Comparison of ENCODE assay signal across 8 mouse cellular contexts in genomic region chr6:101377167-101377934, GRCm38 (mm10). TPM values are rescaled to one million over a fixed set of nuclear protein-coding genes. Genes with fewer than 3 reads are reported as not detected.
DNase-seq lines count a peak whose midpoint lies in the region; ATAC-seq lines count a peak whose summit lies in the region.

Gene Pdzrn3, minus strand, starts transcription at chr6:101377897.

- peak within 1 kb of the TSS; percentile 90 for H3K9ac ChIP-seq in embryonic facial prominence, embryonic 14.5 days (ENCODE audit: low read depth, low read length)
- peak within 1 kb of the TSS; percentile 39 for H3K9ac ChIP-seq in liver, embryonic 12.5 days
- H3K9ac ChIP-seq in neural tube, embryonic 12.5 days, result peak within 1 kb of the TSS; percentile 69

- 0% methylated on average over 23 of the region's 111 CpGs for WGBS in embryonic facial prominence, embryonic 14.5 days
- WGBS in heart, embryonic 10.5 days, result under 1% methylated on average over 110 of the region's 111 CpGs
- WGBS in liver, embryonic 12.5 days (ENCODE audit: insufficient replicate concordance), result 1% methylated on average over 101 of the region's 111 CpGs
- under 1% methylated on average over 111 of the region's 111 CpGs for WGBS in neural tube, embryonic 12.5 days

- peak; percentile 46 to 72 for DNase-seq in left cerebral cortex, adult 18-20 months (ENCODE audit: low spot score in 2 of 2)
- no peak for DNase-seq in left cerebral cortex, adult 11 months (ENCODE audit: low spot score)
- DNase-seq in embryonic facial prominence, embryonic 14.5 days (ENCODE audit: low spot score), result peak; percentile 91
- peak; percentile 81 for DNase-seq in heart, embryonic 10.5 days (ENCODE audit: low spot score)
- DNase-seq in kidney, adult 9 months, result peak; percentile 60
- peak; percentile 57 for DNase-seq in urinary bladder, postnatal 25 days (ENCODE audit: low spot score)

- H3K9me3 ChIP-seq in embryonic facial prominence, embryonic 14.5 days (ENCODE audit: control insufficient read depth, low read length), result no peaks in the 10 kb centered on the region
- H3K9me3 ChIP-seq in heart, embryonic 10.5 days, result no peaks in the 10 kb centered on the region
- H3K9me3 ChIP-seq in liver, embryonic 12.5 days (replicated peaks), result no peaks in the 10 kb centered on the region
- no peaks in the 10 kb centered on the region for H3K9me3 ChIP-seq in neural tube, embryonic 12.5 days

- H3K4me2 ChIP-seq in embryonic facial prominence, embryonic 14.5 days (ENCODE audit: low read depth, low read length), result peak within 1 kb of the TSS; percentile 69
- peak within 1 kb of the TSS; percentile 48 for H3K4me2 ChIP-seq in liver, embryonic 12.5 days
- H3K4me2 ChIP-seq in neural tube, embryonic 12.5 days (replicated peaks), result peak within 1 kb of the TSS; percentile 99

- ATAC-seq in embryonic facial prominence, embryonic 14.5 days (ENCODE audit: low read depth), result peak; percentile 60
- ATAC-seq in liver, embryonic 12.5 days, result peak; percentile 47
- ATAC-seq in neural tube, embryonic 12.5 days (ENCODE audit: low FRiP score, low read depth), result peak; percentile 77

- peaks cover 7% of the 10 kb centered on the region; the same call in 1 of the 2 replicates for H3K36me3 ChIP-seq in embryonic facial prominence, embryonic 14.5 days (ENCODE audit: control insufficient read depth, insufficient read depth, low read length)
- H3K36me3 ChIP-seq in heart, embryonic 10.5 days, result 0 out of 2 replicates have a peak, but pooled peaks cover 3% of the 10 kb centered on the region
- H3K36me3 ChIP-seq in liver, embryonic 12.5 days, result no peaks in the 10 kb centered on the region
- no peaks in the 10 kb centered on the region for H3K36me3 ChIP-seq in neural tube, embryonic 12.5 days

- H3K27ac ChIP-seq in embryonic facial prominence, embryonic 14.5 days (replicated peaks; ENCODE audit: low read depth, low read length), result peak within 1 kb of the TSS; percentile 93
- peak within 1 kb of the TSS; percentile 96 for H3K27ac ChIP-seq in heart, embryonic 10.5 days
- H3K27ac ChIP-seq in liver, embryonic 12.5 days, result peak within 1 kb of the TSS; percentile 56
- peak within 1 kb of the TSS; percentile 46; the same call in 1 of the 2 replicates for H3K27ac ChIP-seq in neural tube, embryonic 12.5 days

- peaks cover 34% of the 10 kb centered on the region for H3K4me1 ChIP-seq in embryonic facial prominence, embryonic 14.5 days (ENCODE audit: control insufficient read depth, insufficient read depth, low read length)
- H3K4me1 ChIP-seq in heart, embryonic 10.5 days, result peaks cover 37% of the 10 kb centered on the region
- H3K4me1 ChIP-seq in liver, embryonic 12.5 days, result peaks cover 6% of the 10 kb centered on the region; the same call in 1 of the 2 replicates
- peaks cover 26% of the 10 kb centered on the region for H3K4me1 ChIP-seq in neural tube, embryonic 12.5 days

- no peaks in the 10 kb centered on the region for H3K27me3 ChIP-seq in embryonic facial prominence, embryonic 14.5 days (replicated peaks; ENCODE audit: control insufficient read depth, insufficient read depth, low read length)
- H3K27me3 ChIP-seq in heart, embryonic 10.5 days (ENCODE audit: insufficient read depth, poor library complexity, severe bottlenecking), result no peaks in the 10 kb centered on the region
- peaks cover 51% of the 10 kb centered on the region for H3K27me3 ChIP-seq in liver, embryonic 12.5 days (replicated peaks)
- no peaks in the 10 kb centered on the region; the same call in 1 of the 2 replicates for H3K27me3 ChIP-seq in neural tube, embryonic 12.5 days (replicated peaks)

- peak within 1 kb of the TSS; percentile 75 for H3K4me3 ChIP-seq in embryonic facial prominence, embryonic 14.5 days (ENCODE audit: low read depth, low read length)
- H3K4me3 ChIP-seq in heart, embryonic 10.5 days, result peak within 1 kb of the TSS; percentile 78
- peak within 1 kb of the TSS; percentile 52 for H3K4me3 ChIP-seq in liver, embryonic 12.5 days
- H3K4me3 ChIP-seq in neural tube, embryonic 12.5 days, result peak within 1 kb of the TSS; percentile 62

RNA-seq across cellular contexts. Expression of gene Pdzrn3, which starts in this region (rescaled TPM):
- total RNA-seq in left cerebral cortex, adult 18-20 months (2021), result 10 to 100 TPM; 38.6 to 48.1 TPM
- 15.1 and 16.6 TPM in 2 replicates for polyA plus RNA-seq in embryonic facial prominence, embryonic 14.5 days (2014; fragmentation: Nextera tagmentation; extraction: Ambion mirVana)
- polyA plus RNA-seq in heart, embryonic 10.5 days (2016; fragmentation: Nextera tagmentation; extraction: Ambion mirVana), result 8.9 and 9.0 TPM in 2 replicates
- polyA plus RNA-seq in liver, embryonic 12.5 days (2016; fragmentation: Nextera tagmentation; extraction: Ambion mirVana), result 1.4 TPM in 2 replicates
- polyA plus RNA-seq in neural tube, embryonic 12.5 days (2016; fragmentation: Nextera tagmentation; extraction: Ambion mirVana), result 25.4 and 26.5 TPM in 2 replicates

Comparison
In these comparisons a context has a peak if more than half of its experiments do, and no peak if none do; other contexts are left out.
1. H3K27ac ChIP-seq: peak in every context shown above with its lines; median percentile 96 in heart, embryonic 10.5 days; 93 in embryonic facial prominence, embryonic 14.5 days; 56 in liver, embryonic 12.5 days; 46 in neural tube, embryonic 12.5 days.
2. H3K4me2 ChIP-seq: peak in every context shown above with its lines; median percentile 99 in neural tube, embryonic 12.5 days; 69 in embryonic facial prominence, embryonic 14.5 days; 48 in liver, embryonic 12.5 days.
3. H3K9ac ChIP-seq: peak in every context shown above with its lines; median percentile 90 in embryonic facial prominence, embryonic 14.5 days; 69 in neural tube, embryonic 12.5 days; 39 in liver, embryonic 12.5 days.